Mouse (Mus musculus) hindbrain, embryonic 15.5 days (tissue): Measurements from ENCODE around the gene Ccdc89. TPM values are rescaled to one million over a fixed set of nuclear protein-coding genes. Genes with fewer than 3 reads are reported as not detected.

Experiments used
- ATAC-seq: fragments of 200-750 bp; cut with Nextera tagmentation; 2 replicates; pipeline ENCODE4 v1.8.0; 2017; ENCODE audit warnings: low read depth, moderate number of reproducible peaks, moderate TSS enrichment; ENCODE audit not compliant: low FRiP score
- H3K27ac ChIP-seq: fragments of 300-500 bp; sonication (generic); replicated peaks from 2 replicates; pipeline ENCODE4 v1.5.1; 2015; ENCODE audit warnings: mild to moderate bottlenecking, inconsistent platforms
- H3K27me3 ChIP-seq: fragments of 300-500 bp; sonication (generic); 2 replicates; pipeline ENCODE4 v1.6.1; 2015; ENCODE audit warnings: control low read depth, inconsistent platforms
- H3K36me3 ChIP-seq: fragments of 300-500 bp; sonication (generic); 2 replicates; pipeline ENCODE4 v1.6.1; 2015; ENCODE audit warnings: control low read depth, inconsistent platforms
- H3K4me1 ChIP-seq: fragments of 300-500 bp; sonication (generic); replicated peaks from 2 replicates; pipeline ENCODE4 v1.6.1; 2015; ENCODE audit warnings: control low read depth, inconsistent platforms
- H3K4me2 ChIP-seq: fragments of 300-500 bp; sonication (generic); 2 replicates; pipeline ENCODE4 v1.6.1; 2015; ENCODE audit warnings: moderate library complexity, mild to moderate bottlenecking, inconsistent platforms
- H3K4me3 ChIP-seq: fragments of 300-500 bp; sonication (generic); 2 replicates; pipeline ENCODE4 v1.5.1; 2015; ENCODE audit warnings: mild to moderate bottlenecking, inconsistent platforms
- H3K9ac ChIP-seq: fragments of 300-500 bp; sonication (generic); 2 replicates; pipeline ENCODE4 v1.6.1; 2015; ENCODE audit warnings: inconsistent platforms
- H3K9me3 ChIP-seq: fragments of 300-500 bp; sonication (generic); 2 replicates; pipeline ENCODE4 v1.6.1; 2016; ENCODE audit warnings: control low read depth, inconsistent platforms
- WGBS: fragments of 180-500 bp; shearing (Covaris S2); methylation state at CpG from one replicate; pipeline ENCODE4 v1.1.7; 2015; 5-methylcytosine and 5-hydroxymethylcytosine counted together
- polyA plus RNA-seq: library from polyadenylated mRNA; unstranded; fragments of >200 nt; fragmentation: Nextera tagmentation; extraction: Ambion mirVana; gene quantifications from 2 replicates; pipeline ENCODE4 v1.2.1, GENCODE M21; 2015

The Ccdc89 gene
- polyA plus RNA-seq, 1 experiment from 2014 or later = 2.0 TPM

DNA sequence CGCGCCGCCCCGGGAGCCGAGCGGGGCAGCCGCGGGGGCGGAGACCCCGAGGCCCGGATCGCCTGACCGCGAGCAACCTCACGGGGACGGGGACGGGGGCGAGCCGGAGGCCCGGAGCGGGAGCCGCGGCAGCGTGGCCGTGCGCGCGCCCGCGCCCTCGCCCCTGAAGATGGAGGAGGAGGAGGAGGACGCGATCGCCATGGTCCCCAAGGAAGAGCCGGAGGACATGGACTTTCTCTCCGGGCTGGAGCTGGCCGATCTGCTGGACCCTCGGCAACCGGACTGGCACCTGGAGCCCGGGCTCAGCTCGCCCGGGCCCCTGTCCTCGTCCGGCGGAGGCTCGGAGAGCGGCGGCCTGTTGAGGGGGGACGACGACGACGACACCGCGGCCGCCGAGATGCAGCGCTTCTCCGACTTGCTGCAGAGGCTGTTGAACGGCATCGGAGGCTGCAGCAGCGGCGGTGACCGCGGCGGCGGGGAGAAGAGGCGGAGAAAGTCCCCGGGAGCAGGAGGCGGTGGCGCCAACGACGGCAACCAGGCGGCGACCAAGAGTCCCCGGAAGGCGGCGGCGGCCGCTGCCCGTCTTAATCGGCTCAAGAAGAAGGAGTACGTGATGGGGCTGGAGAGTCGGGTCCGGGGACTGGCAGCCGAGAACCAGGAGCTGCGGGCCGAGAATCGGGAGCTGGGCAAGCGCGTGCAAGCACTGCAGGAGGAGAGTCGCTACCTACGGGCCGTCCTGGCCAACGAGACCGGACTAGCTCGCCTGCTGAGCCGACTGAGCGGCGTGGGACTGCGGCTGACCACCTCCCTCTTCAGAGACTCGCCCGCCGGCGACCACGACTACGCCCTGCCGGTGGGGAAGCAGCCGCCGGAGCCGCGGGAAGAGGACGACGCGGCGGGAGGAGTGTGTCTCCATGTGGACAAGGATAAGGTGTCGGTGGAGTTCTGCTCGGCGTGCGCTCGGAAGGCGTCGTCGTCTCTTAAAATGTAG is 17.0 kb downstream of the Ccdc89 start:
- Histone ChIP-seq H3K9me3 (no peaks in the 10 kb centered on the region), H3K36me3 (0 out of 2 replicates have a peak, but pooled peaks cover 4% of the 10 kb centered on the region), H3K4me1 (peaks cover 17% of the 10 kb centered on the region), H3K4me2 (peak overlapping the region; percentile 80), H3K27me3 (no peaks in the 10 kb centered on the region), H3K27ac (peak overlapping the region; percentile 97), H3K9ac (peak overlapping the region; percentile 93), H3K4me3 (peak overlapping the region; percentile 66)
- peak; percentile 66 for ATAC-seq
- WGBS = under 1% methylated on average over 120 of the region's 123 CpGs

- peaks cover 17% of the 10 kb centered on the region for H3K4me1 ChIP-seq
- H3K4me3 ChIP-seq = peak overlapping the region; percentile 66
- WGBS = 0% methylated on average over 6 of the region's 6 CpGs
- H3K4me2 ChIP-seq = peak overlapping the region; percentile 80
- no peaks in the 10 kb centered on the region for H3K9me3 ChIP-seq
- no peak for ATAC-seq
- H3K27ac ChIP-seq = no peak overlapping the region; the same call in 1 of the 2 replicates
- peak overlapping the region; percentile 93 for H3K9ac ChIP-seq
- H3K36me3 ChIP-seq = peaks cover 7% of the 10 kb centered on the region
- no peaks in the 10 kb centered on the region for H3K27me3 ChIP-seq
Observed at GRCm38 (mm10) chr7:90444206-90444605, 17.8 kb downstream of the Ccdc89 start.

DNA sequence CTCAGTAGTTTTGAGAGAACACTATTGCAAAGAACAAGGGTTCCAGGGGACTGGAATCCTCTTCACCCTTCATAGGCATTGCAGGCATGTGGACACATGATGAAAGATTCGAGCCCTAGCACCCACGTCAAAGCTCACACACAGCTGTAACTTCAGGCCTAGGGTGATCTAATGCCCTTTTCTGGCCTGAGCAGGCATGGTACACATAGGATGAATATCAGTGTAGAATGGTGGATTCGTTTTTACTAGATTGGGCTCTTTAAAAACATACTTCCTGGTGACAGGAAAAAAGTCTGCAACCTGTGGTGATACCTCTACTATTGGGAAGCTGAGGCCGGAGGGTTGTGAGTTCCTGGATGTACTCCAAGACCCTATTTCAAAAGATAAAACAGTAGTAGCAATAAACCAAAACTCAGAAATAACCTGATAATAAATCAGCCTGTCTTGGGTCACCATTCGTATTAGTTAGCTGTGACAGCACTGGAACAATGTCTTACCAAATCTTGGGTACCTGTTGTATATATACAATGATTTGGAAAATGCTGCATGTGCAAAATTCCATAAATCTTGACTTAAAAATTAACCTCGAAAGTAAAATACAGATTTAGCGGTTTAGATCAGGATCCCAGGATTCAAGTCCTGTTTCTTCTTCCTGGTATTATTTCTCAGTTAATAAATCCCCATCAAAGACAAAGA is 29.9 kb downstream of the Ccdc89 start:
- Histone ChIP-seq H3K9ac (peak overlapping the region; percentile 93), H3K27ac (peak overlapping the region; percentile 96), H3K36me3 (peaks cover 22% of the 10 kb centered on the region), H3K27me3 (no peaks in the 10 kb centered on the region), H3K9me3 (no peaks in the 10 kb centered on the region), H3K4me3 (peak overlapping the region; percentile 94), H3K4me2 (peak overlapping the region; percentile 70), H3K4me1 (peaks cover 13% of the 10 kb centered on the region)
- ATAC-seq = no peak
- 35% methylated on average over 7 of the region's 7 CpGs for WGBS

DNA sequence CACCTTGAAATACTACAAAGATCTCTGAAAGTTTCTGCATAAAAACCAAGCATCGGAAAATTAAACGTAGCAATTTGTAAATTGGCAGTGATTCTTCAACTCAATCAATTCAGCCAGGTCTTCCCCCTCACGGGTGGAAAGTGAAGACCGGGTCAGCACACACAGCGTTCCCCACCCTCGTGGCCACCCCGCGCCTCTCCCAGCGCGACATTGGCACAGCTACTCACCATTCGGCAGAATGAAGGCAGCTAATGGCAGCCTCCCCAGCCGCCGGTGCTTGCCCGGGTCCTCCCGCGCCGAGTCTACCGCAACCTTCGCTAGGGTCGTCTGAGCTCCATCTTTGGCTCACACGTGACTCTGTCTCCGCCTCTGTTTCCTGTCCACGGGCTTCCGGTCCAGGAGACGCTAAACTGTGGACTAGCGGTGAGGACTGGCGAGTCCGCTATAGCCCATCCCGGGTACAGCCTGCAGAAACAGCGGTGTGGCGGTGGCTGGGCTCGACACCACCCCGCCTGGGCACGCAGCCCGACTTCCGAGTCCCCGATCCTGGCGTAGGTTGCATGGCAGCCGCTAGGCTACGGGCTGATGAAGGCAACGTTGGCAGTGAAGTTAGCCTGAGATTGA is 30.6 kb downstream of the Ccdc89 start, which contains the start of gene Tmem126a:
Gene Tmem126a (minus strand): TSS at position 385 of the 624 bp plus-strand sequence.
- peaks cover 13% of the 10 kb centered on the region for H3K4me1 ChIP-seq
- peak within 1 kb of the TSS; percentile 94 for H3K4me3 ChIP-seq
- WGBS = under 1% methylated on average over 41 of the region's 41 CpGs
- H3K4me2 ChIP-seq = peak within 1 kb of the TSS; percentile 70
- H3K27me3 ChIP-seq = no peaks in the 10 kb centered on the region
- no peaks in the 10 kb centered on the region for H3K9me3 ChIP-seq
- H3K36me3 ChIP-seq = peaks cover 16% of the 10 kb centered on the region
- peak; percentile 99 for ATAC-seq
- H3K9ac ChIP-seq = peak within 1 kb of the TSS; percentile 93
- H3K27ac ChIP-seq = peak within 1 kb of the TSS; percentile 96

DNA sequence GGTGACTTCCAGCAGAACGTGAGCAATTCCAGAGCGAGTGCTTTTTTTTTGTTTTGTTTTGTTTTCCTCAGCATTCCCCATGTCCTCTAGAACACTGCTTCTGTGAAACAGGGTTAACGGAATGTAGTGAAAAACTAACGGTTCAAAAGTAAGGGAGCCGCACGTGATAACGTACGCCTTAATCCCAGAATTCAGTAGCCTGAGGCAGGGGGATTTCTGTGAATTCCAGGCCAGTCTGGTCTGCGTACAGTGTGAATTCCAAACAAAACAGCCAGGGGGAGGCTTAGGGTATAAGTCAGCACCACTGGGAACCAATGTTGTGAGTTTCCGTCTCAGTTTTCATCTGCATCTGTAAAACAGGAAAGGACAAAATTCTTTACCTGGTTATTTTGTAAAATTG is 31.1 kb downstream of the Ccdc89 start:
- no peaks in the 10 kb centered on the region for H3K27me3 ChIP-seq
- peak overlapping the region; percentile 96 for H3K27ac ChIP-seq
- H3K4me2 ChIP-seq = peak overlapping the region; percentile 70
- peak overlapping the region; percentile 94 for H3K4me3 ChIP-seq
- WGBS = 7% methylated on average over 10 of the region's 10 CpGs
- peak; percentile 67 for ATAC-seq
- H3K4me1 ChIP-seq = peaks cover 13% of the 10 kb centered on the region
- H3K36me3 ChIP-seq = peaks cover 15% of the 10 kb centered on the region
- no peaks in the 10 kb centered on the region for H3K9me3 ChIP-seq
- peak overlapping the region; percentile 93 for H3K9ac ChIP-seq

- H3K4me2 ChIP-seq = no peak overlapping the region
- H3K9ac ChIP-seq = no peak overlapping the region
- H3K27ac ChIP-seq = no peak overlapping the region
- H3K9me3 ChIP-seq = no peaks in the 10 kb centered on the region
- no peak for ATAC-seq
- WGBS = 56% methylated on average over 10 of the region's 10 CpGs
- H3K36me3 ChIP-seq = no peaks in the 10 kb centered on the region
- peaks cover 13% of the 10 kb centered on the region for H3K4me1 ChIP-seq
- no peak overlapping the region for H3K4me3 ChIP-seq
- H3K27me3 ChIP-seq = no peaks in the 10 kb centered on the region
Observed at GRCm38 (mm10) chr7:90460330-90460729, 34.0 kb downstream of the Ccdc89 start.

DNA sequence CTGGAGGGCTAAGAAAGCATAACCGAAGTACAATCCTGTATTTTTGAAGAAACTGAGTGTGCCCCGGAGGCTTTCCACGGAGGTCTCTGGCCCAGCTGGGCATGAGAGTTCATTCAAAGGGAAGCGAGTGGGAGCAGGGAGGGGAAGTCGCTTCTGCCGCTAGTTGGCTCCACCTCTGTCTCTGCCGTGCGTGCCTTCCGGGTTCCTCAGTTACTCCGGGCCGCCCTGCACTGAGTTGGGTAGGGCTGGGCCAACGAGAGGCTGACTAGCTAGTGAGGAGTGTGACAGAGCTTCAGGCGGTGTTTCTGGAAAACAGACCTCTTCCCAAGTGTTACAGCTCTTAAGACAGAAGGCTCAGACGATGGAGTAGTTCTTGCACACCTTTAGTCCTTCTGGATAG is 34.6 kb downstream of the Ccdc89 start:
- H3K9me3 ChIP-seq = no peaks in the 10 kb centered on the region
- H3K4me1 ChIP-seq = peaks cover 8% of the 10 kb centered on the region
- WGBS = 20% methylated on average over 14 of the region's 14 CpGs
- no peak overlapping the region for H3K27ac ChIP-seq
- H3K4me2 ChIP-seq = no peak overlapping the region
- no peak for ATAC-seq
- no peaks in the 10 kb centered on the region for H3K27me3 ChIP-seq
- no peak overlapping the region for H3K4me3 ChIP-seq
- H3K9ac ChIP-seq = no peak overlapping the region
- H3K36me3 ChIP-seq = no peaks in the 10 kb centered on the region

- 93% methylated on average over 5 of the region's 5 CpGs for WGBS
- Histone ChIP-seq H3K27me3 (no peaks in the 10 kb centered on the region), H3K9me3 (no peaks in the 10 kb centered on the region), H3K36me3 (no peaks in the 10 kb centered on the region), H3K9ac (no peak overlapping the region), H3K4me3 (no peak overlapping the region), H3K27ac (no peak overlapping the region), H3K4me1 (peaks cover 3% of the 10 kb centered on the region), H3K4me2 (no peak overlapping the region)
- ATAC-seq = no peak
Observed at GRCm38 (mm10) chr7:90461441-90461840, 35.1 kb downstream of the Ccdc89 start.

DNA sequence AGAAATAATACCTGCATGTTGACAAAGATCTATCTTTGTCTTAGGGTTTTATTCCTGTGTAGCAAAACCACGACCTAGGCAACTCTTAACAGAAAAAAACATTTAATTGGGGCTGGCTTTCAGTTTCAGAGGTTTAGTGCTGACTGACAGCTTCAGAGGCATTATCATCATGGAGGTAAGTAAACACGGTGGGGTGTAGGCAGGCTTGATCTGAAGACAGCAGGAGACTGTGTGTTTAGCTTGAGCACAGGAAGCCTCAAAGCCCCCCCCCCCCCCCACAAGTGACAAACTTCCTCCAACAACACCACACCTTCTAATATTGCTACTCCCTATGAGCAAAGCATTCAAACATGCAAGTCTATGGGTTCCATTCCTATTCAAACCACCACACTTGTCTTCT is 47.1 kb downstream of the Ccdc89 start:
- Histone ChIP-seq H3K27ac (no peak overlapping the region), H3K4me3 (no peak overlapping the region), H3K27me3 (no peaks in the 10 kb centered on the region), H3K4me1 (peaks cover 19% of the 10 kb centered on the region), H3K4me2 (no peak overlapping the region), H3K9me3 (no peaks in the 10 kb centered on the region), H3K36me3 (peaks cover 10% of the 10 kb centered on the region; the same call in 1 of the 2 replicates), H3K9ac (no peak overlapping the region)
- 75% methylated on average over 2 of the region's 2 CpGs for WGBS
- no peak for ATAC-seq

GRCm38 (mm10) chr7:90475793-90476312 is 49.5 kb downstream of the Ccdc89 start, which contains the start of gene Tmem126b:
Tmem126b (minus strand) TSS chr7:90476001.
- Histone ChIP-seq H3K27me3 (no peaks in the 10 kb centered on the region), H3K36me3 (peaks cover 3% of the 10 kb centered on the region; the same call in 1 of the 2 replicates), H3K4me3 (peak within 1 kb of the TSS; percentile 71), H3K9me3 (no peaks in the 10 kb centered on the region), H3K4me1 (peaks cover 19% of the 10 kb centered on the region), H3K9ac (peak within 1 kb of the TSS; percentile 67), H3K27ac (peak within 1 kb of the TSS; percentile 90), H3K4me2 (peak within 1 kb of the TSS; percentile 80)
- WGBS = under 1% methylated on average over 36 of the region's 36 CpGs
- ATAC-seq = peak; percentile 100
